Mouse (Mus musculus): ENCODE results near the gene Tmem243. TPM values are rescaled to one million over a fixed set of nuclear protein-coding genes. Genes with fewer than 3 reads are reported as not detected.
A peak's percentile ranks its signal among the peaks of the same experiment; 100 is the strongest.

The Tmem243 gene
- polyA plus RNA-seq, 1 experiment from 2014 or later, result 407 TPM

GRCm38 (mm10) chr5:9090493-9091106 is 9.9 kb upstream of the Tmem243 start:
- no peak overlapping the region for H3K4me3 ChIP-seq (ENCODE audit: low read depth, low read length)
- H3K4me1 ChIP-seq (ENCODE audit: insufficient read depth, low read depth, low read length), result no peaks in the 10 kb centered on the region; the same call in 1 of the 2 replicates
- no peak overlapping the region for H3K27ac ChIP-seq (ENCODE audit: low read length)
- no peak for ATAC-seq
- 63% methylated on average over 6 of the region's 6 CpGs for WGBS
- TF ChIP-seq EP300 (IDR thresholded peaks at IDR 0.05) (no peak), CTCF (IDR thresholded peaks at IDR 0.05) (no peak)
- H3K9me3 ChIP-seq (ENCODE audit: low read length), result no peaks in the 10 kb centered on the region
- H3K36me3 ChIP-seq (ENCODE audit: insufficient read depth, low read length), result no peaks in the 10 kb centered on the region
- no peak overlapping the region for H3K9ac ChIP-seq (replicated peaks; ENCODE audit: low read depth)
- no peak for DNase-seq (ENCODE audit: low spot score)
- no peaks in the 10 kb centered on the region for H3K27me3 ChIP-seq (replicated peaks; ENCODE audit: insufficient read depth, low read length)
- no peak overlapping the region for H3K4me2 ChIP-seq (replicated peaks; ENCODE audit: low read depth, low read length)

GRCm38 (mm10) chr5:9092716-9093115 is 7.8 kb upstream of the Tmem243 start:
- Histone ChIP-seq H3K4me1 (ENCODE audit: insufficient read depth, low read depth, low read length) (no peaks in the 10 kb centered on the region), H3K36me3 (ENCODE audit: insufficient read depth, low read length) (no peaks in the 10 kb centered on the region), H3K27ac (ENCODE audit: low read length) (no peak overlapping the region), H3K4me3 (ENCODE audit: low read depth, low read length) (no peak overlapping the region), H3K9ac (replicated peaks; ENCODE audit: low read depth) (no peak overlapping the region), H3K4me2 (replicated peaks; ENCODE audit: low read depth, low read length) (no peak overlapping the region), H3K27me3 (replicated peaks; ENCODE audit: insufficient read depth, low read length) (no peaks in the 10 kb centered on the region), H3K9me3 (ENCODE audit: low read length) (no peaks in the 10 kb centered on the region)
- DNase-seq (ENCODE audit: low spot score) (no peak), ATAC-seq (no peak)
- TF ChIP-seq CTCF (IDR thresholded peaks at IDR 0.05) (no peak), EP300 (IDR thresholded peaks at IDR 0.05) (no peak)
- 80% methylated on average over 1 of the region's 1 CpGs for WGBS

- no peaks in the 10 kb centered on the region for H3K9me3 ChIP-seq (ENCODE audit: low read length)
- no peak overlapping the region for H3K9ac ChIP-seq (replicated peaks; ENCODE audit: low read depth)
- TF ChIP-seq CTCF (IDR thresholded peaks at IDR 0.05), result no peak
- no peak for TF ChIP-seq EP300 (IDR thresholded peaks at IDR 0.05)
- H3K4me2 ChIP-seq (replicated peaks; ENCODE audit: low read depth, low read length), result no peak overlapping the region
- no peak for ATAC-seq
- no peaks in the 10 kb centered on the region for H3K4me1 ChIP-seq (ENCODE audit: insufficient read depth, low read depth, low read length)
- H3K36me3 ChIP-seq (ENCODE audit: insufficient read depth, low read length), result no peaks in the 10 kb centered on the region
- WGBS, result 70% methylated on average over 4 of the region's 4 CpGs
- no peak for DNase-seq (ENCODE audit: low spot score)
- no peak overlapping the region for H3K27ac ChIP-seq (ENCODE audit: low read length)
- no peaks in the 10 kb centered on the region for H3K27me3 ChIP-seq (replicated peaks; ENCODE audit: insufficient read depth, low read length)
- H3K4me3 ChIP-seq (ENCODE audit: low read depth, low read length), result no peak overlapping the region
Observed at GRCm38 (mm10) chr5:9093490-9093889, 7.0 kb upstream of the Tmem243 start.

GRCm38 (mm10) chr5:9100849-9101801 is 657 bp downstream of the Tmem243 start:
- ATAC-seq (peak; percentile 90), DNase-seq (ENCODE audit: low spot score) (peak; percentile 96)
- peak overlapping the region; percentile 98 for H3K27ac ChIP-seq (ENCODE audit: low read length)
- no peaks in the 10 kb centered on the region for H3K36me3 ChIP-seq (ENCODE audit: insufficient read depth, low read length)
- H3K4me3 ChIP-seq (ENCODE audit: low read depth, low read length), result peak overlapping the region; percentile 84
- WGBS, result under 1% methylated on average over 54 of the region's 83 CpGs
- no peaks in the 10 kb centered on the region for H3K27me3 ChIP-seq (replicated peaks; ENCODE audit: insufficient read depth, low read length)
- H3K9me3 ChIP-seq (ENCODE audit: low read length), result no peaks in the 10 kb centered on the region
- peak overlapping the region; percentile 89 for H3K9ac ChIP-seq (replicated peaks; ENCODE audit: low read depth)
- TF ChIP-seq EP300 (IDR thresholded peaks at IDR 0.05) (peak; percentile 97), CTCF (IDR thresholded peaks at IDR 0.05) (no peak)
- peak overlapping the region; percentile 53 for H3K4me2 ChIP-seq (replicated peaks; ENCODE audit: low read depth, low read length)
- H3K4me1 ChIP-seq (ENCODE audit: insufficient read depth, low read depth, low read length), result no peaks in the 10 kb centered on the region; the same call in 1 of the 2 replicates

GRCm38 (mm10) chr5:9102696-9103095 is 2.2 kb downstream of the Tmem243 start:
- H3K4me2 ChIP-seq (replicated peaks; ENCODE audit: low read depth, low read length), result peak overlapping the region; percentile 53
- WGBS, result 75% methylated on average over 2 of the region's 2 CpGs
- peaks cover 12% of the 10 kb centered on the region for H3K4me1 ChIP-seq (ENCODE audit: insufficient read depth, low read depth, low read length)
- peak overlapping the region; percentile 84 for H3K4me3 ChIP-seq (ENCODE audit: low read depth, low read length)
- no peak for DNase-seq (ENCODE audit: low spot score)
- ATAC-seq, result no peak
- H3K9me3 ChIP-seq (ENCODE audit: low read length), result no peaks in the 10 kb centered on the region
- 0 out of 2 replicates have a peak overlapping the region, but pooled peaks have one; percentile 19 for H3K9ac ChIP-seq (replicated peaks; ENCODE audit: low read depth)
- H3K36me3 ChIP-seq (ENCODE audit: insufficient read depth, low read length), result no peaks in the 10 kb centered on the region
- no peak for TF ChIP-seq EP300 (IDR thresholded peaks at IDR 0.05)
- TF ChIP-seq CTCF (IDR thresholded peaks at IDR 0.05), result no peak
- H3K27ac ChIP-seq (ENCODE audit: low read length), result peak overlapping the region; percentile 98
- H3K27me3 ChIP-seq (replicated peaks; ENCODE audit: insufficient read depth, low read length), result no peaks in the 10 kb centered on the region

GRCm38 (mm10) chr5:9103958-9104357 is 3.5 kb downstream of the Tmem243 start:
- ATAC-seq (no peak), DNase-seq (ENCODE audit: low spot score) (no peak)
- no peaks in the 10 kb centered on the region for H3K27me3 ChIP-seq (replicated peaks; ENCODE audit: insufficient read depth, low read length)
- peak overlapping the region; percentile 39 for H3K27ac ChIP-seq (ENCODE audit: low read length)
- TF ChIP-seq CTCF (IDR thresholded peaks at IDR 0.05), result no peak
- TF ChIP-seq EP300 (IDR thresholded peaks at IDR 0.05), result no peak; the same call in 1 of the 2 replicates
- H3K4me1 ChIP-seq (ENCODE audit: insufficient read depth, low read depth, low read length), result peaks cover 15% of the 10 kb centered on the region
- no peaks in the 10 kb centered on the region for H3K9me3 ChIP-seq (ENCODE audit: low read length)
- peak overlapping the region; percentile 34 for H3K4me2 ChIP-seq (replicated peaks; ENCODE audit: low read depth, low read length)
- H3K4me3 ChIP-seq (ENCODE audit: low read depth, low read length), result 0 out of 2 replicates have a peak overlapping the region, but pooled peaks have one; percentile 1
- WGBS, result 31% methylated on average over 8 of the region's 8 CpGs
- no peaks in the 10 kb centered on the region for H3K36me3 ChIP-seq (ENCODE audit: insufficient read depth, low read length)
- H3K9ac ChIP-seq (replicated peaks; ENCODE audit: low read depth), result no peak overlapping the region

Data from lung, postnatal 0 days (tissue).